Mouse (Mus musculus): Measurements from ENCODE around the gene Zfp772. TPM values are rescaled to one million over a fixed set of nuclear protein-coding genes. Genes with fewer than 3 reads are reported as not detected.

Zfp772 gene
- polyA plus RNA-seq (2017; shearing (Covaris generic)): 2.5 TPM

DNA sequence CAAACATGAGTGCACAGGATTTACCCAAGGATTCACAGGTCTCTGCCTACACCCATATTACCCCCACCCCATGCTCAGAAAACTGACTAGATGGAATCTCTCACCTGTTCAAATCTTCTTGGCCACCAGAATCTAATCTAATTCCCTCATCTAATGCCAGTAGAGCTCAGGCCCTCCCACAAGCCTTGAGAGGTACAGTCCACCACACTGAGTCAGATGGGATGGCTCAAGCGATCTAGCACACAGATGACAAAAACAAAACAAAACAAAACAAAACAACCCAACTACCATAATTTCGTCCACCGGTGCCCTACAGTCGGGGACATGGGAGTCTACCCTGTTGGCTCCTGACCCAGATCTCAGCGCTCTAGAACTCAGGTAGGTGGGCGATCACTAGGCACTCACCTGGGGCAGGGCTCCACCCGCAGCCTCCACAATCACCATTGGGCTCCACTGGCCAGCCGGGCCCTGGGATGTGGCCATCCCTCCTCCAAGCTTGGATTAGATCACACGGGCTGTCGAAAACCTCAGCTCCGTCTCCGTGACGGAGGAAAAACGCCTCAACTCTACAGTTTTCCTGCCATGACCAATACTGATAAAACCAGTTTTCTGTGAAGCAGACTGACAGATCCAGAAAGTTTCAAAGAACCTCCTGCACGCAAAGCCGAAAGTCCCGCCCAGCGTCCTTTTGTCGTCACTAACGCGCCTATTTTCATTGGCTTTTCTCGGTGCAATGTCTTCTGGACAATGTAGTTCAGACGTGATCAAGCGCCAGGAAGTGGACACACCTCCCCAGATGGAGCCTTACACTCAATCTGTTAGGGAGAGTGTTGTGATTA is at the start of gene Zfp772:
Zfp772 (minus strand) TSS at position 686 of the 839 bp plus-strand sequence.

GRCm38 (mm10) chr7:7247228-7247627 is 37.4 kb upstream of the Zfp772 start, which contains the start of gene Vmn2r29:
Vmn2r29 (minus strand) TSS chr7:7247328.

GRCm38 (mm10) chr7:7171227-7172147 is 38.3 kb downstream of the Zfp772 start, which contains the start of gene Zfp418:
Zfp418 (plus strand) TSS chr7:7171330.

Other genes with a start within 250 kb of the Zfp772 start
- gene Aurkc, start 214.7 kb downstream of the Zfp772 start, polyA plus RNA-seq (2017; shearing (Covaris generic)): not detected
- 47.9 TPM for gene Zfp954, start 88.5 kb downstream of the Zfp772 start, polyA plus RNA-seq (2017; shearing (Covaris generic))
- 23.5 TPM for gene Zfp773, start 73.2 kb downstream of the Zfp772 start, polyA plus RNA-seq (2017; shearing (Covaris generic))
- gene Zfp418, start 38.7 kb downstream of the Zfp772 start, polyA plus RNA-seq (2017; shearing (Covaris generic)): 1.8 TPM
- gene Vmn2r29, start 37.3 kb upstream of the Zfp772 start, polyA plus RNA-seq (2017; shearing (Covaris generic)): 0.64 TPM
- 2.5 TPM for gene Gm45844, start 68.3 kb upstream of the Zfp772 start, polyA plus RNA-seq (2017; shearing (Covaris generic))
- 65.4 TPM for gene Clcn4, start 90.9 kb upstream of the Zfp772 start, polyA plus RNA-seq (2017; shearing (Covaris generic))
- not detected for gene Vmn2r30, start 127.6 kb upstream of the Zfp772 start, polyA plus RNA-seq (2017; shearing (Covaris generic))
- not detected for gene Gm45783, start 164.6 kb upstream of the Zfp772 start, polyA plus RNA-seq (2017; shearing (Covaris generic))
- 0.11 TPM for gene Vmn2r31, start 189.7 kb upstream of the Zfp772 start, polyA plus RNA-seq (2017; shearing (Covaris generic))